Mouse (Mus musculus) intestine, embryonic 14.5 days (tissue): ENCODE measurements around the gene Prrt1. TPM values are rescaled to one million over a fixed set of nuclear protein-coding genes. Genes with fewer than 3 reads are reported as not detected.
A peak's percentile ranks its signal among the peaks of the same experiment; 100 is the strongest.

ENCODE experiments used
- ATAC-seq: fragments of 200-750 bp; cut with Nextera tagmentation; replicated peaks from 2 replicates; pipeline ENCODE4 v1.8.0; 2017; ENCODE audit warnings: low read depth, moderate number of reproducible peaks, moderate TSS enrichment, moderate library complexity; ENCODE audit not compliant: low FRiP score, low TSS enrichment
- DNase-seq: peaks from one replicate; pipeline ENCODE4 v3.0.0-alpha.2; 2018; ENCODE audit warnings: low spot score
- H3K27ac ChIP-seq: fragments of 300-500 bp; sonication (generic); 2 replicates; pipeline ENCODE4 v1.5.1; 2014; ENCODE audit warnings: low read depth, mild to moderate bottlenecking, control low read depth
- H3K27me3 ChIP-seq: fragments of 300-500 bp; sonication (generic); replicated peaks from 2 replicates; pipeline ENCODE4 v1.6.1; 2014; ENCODE audit warnings: low read length, control low read depth; ENCODE audit not compliant: control insufficient read depth, insufficient read depth
- H3K36me3 ChIP-seq: fragments of 300-500 bp; sonication (generic); 2 replicates; pipeline ENCODE4 v1.6.1; 2014; ENCODE audit warnings: low read length, control low read depth; ENCODE audit not compliant: control insufficient read depth, insufficient read depth
- H3K4me1 ChIP-seq: fragments of 300-500 bp; sonication (generic); replicated peaks from 2 replicates; pipeline ENCODE4 v1.6.1; 2014; ENCODE audit warnings: low read length, control low read depth, mixed read lengths; ENCODE audit not compliant: control insufficient read depth, insufficient read depth
- H3K4me2 ChIP-seq: fragments of 300-500 bp; sonication (generic); 2 replicates; pipeline ENCODE4 v1.6.1; 2014; ENCODE audit warnings: low read length
- H3K4me3 ChIP-seq: fragments of 300-500 bp; sonication (generic); 2 replicates; pipeline ENCODE4 v1.5.1; 2014; ENCODE audit warnings: low read depth, low read length, control low read depth, mixed read lengths
- H3K9ac ChIP-seq: fragments of 300-500 bp; sonication (generic); 2 replicates; pipeline ENCODE4 v1.6.1; 2014; ENCODE audit warnings: mild to moderate bottlenecking, low read length
- H3K9me3 ChIP-seq: fragments of 300-500 bp; sonication (generic); 2 replicates; pipeline ENCODE4 v1.6.1; 2016; ENCODE audit warnings: low read length, control low read depth; ENCODE audit not compliant: control insufficient read depth
- WGBS: fragments of 180-500 bp; shearing (Covaris S2); extraction: QIAGEN DNeasy Blood & Tissue Kit; methylation state at CpG from one replicate; pipeline ENCODE4 v1.1.7; 2014; 5-methylcytosine and 5-hydroxymethylcytosine counted together
- polyA plus RNA-seq: library from polyadenylated mRNA; unstranded; fragments of >200 nt; fragmentation: Nextera tagmentation; extraction: Ambion mirVana; gene quantifications from 2 replicates; pipeline ENCODE4 v1.2.1, GENCODE M21; 2014

Prrt1 gene
- polyA plus RNA-seq, 1 experiment from 2014 or later = 0.53 TPM

- Histone ChIP-seq H3K4me3 (peak overlapping the region; percentile 74), H3K9ac (peak overlapping the region; percentile 88), H3K27me3 (no peaks in the 10 kb centered on the region), H3K36me3 (no peaks in the 10 kb centered on the region), H3K4me1 (peaks cover 47% of the 10 kb centered on the region), H3K9me3 (no peaks in the 10 kb centered on the region), H3K4me2 (peak overlapping the region; percentile 78), H3K27ac (peak overlapping the region; percentile 96)
- ATAC-seq (no peak), DNase-seq (no peak)
- WGBS = 3% methylated on average over 19 of the region's 19 CpGs
These were observed 41.5 kb upstream of the Prrt1 start for GRCm38 (mm10) chr17:34587814-34588213.

- no peaks in the 10 kb centered on the region for H3K27me3 ChIP-seq
- ATAC-seq = no peak
- H3K36me3 ChIP-seq = no peaks in the 10 kb centered on the region
- H3K4me2 ChIP-seq = peak overlapping the region; percentile 31; the same call in 1 of the 2 replicates
- no peak overlapping the region for H3K4me3 ChIP-seq
- no peak for DNase-seq
- no peak overlapping the region for H3K27ac ChIP-seq
- peaks cover 48% of the 10 kb centered on the region for H3K4me1 ChIP-seq
- 64% methylated on average over 3 of the region's 3 CpGs for WGBS
- no peak overlapping the region for H3K9ac ChIP-seq
- no peaks in the 10 kb centered on the region for H3K9me3 ChIP-seq
These were observed 40.6 kb upstream of the Prrt1 start for GRCm38 (mm10) chr17:34588767-34589166.

- WGBS = 50% methylated on average over 7 of the region's 7 CpGs
- H3K36me3 ChIP-seq = no peaks in the 10 kb centered on the region; the same call in 1 of the 2 replicates
- H3K4me2 ChIP-seq = peak overlapping the region; percentile 31
- peak overlapping the region; percentile 95 for H3K27ac ChIP-seq
- ATAC-seq (no peak), DNase-seq (no peak)
- no peaks in the 10 kb centered on the region for H3K9me3 ChIP-seq
- H3K4me3 ChIP-seq = no peak overlapping the region
- no peak overlapping the region for H3K9ac ChIP-seq
- H3K4me1 ChIP-seq = peaks cover 52% of the 10 kb centered on the region
- no peaks in the 10 kb centered on the region for H3K27me3 ChIP-seq
These were observed 40.1 kb upstream of the Prrt1 start for GRCm38 (mm10) chr17:34589206-34589605.

GRCm38 (mm10) chr17:34589681-34590101 lies 39.6 kb upstream of the Prrt1 start, which contains the start of gene Gpsm3:
Gene Gpsm3, plus strand, starts transcription at chr17:34589806.
- Histone ChIP-seq H3K9me3 (no peaks in the 10 kb centered on the region), H3K4me2 (peak within 1 kb of the TSS; percentile 31), H3K27ac (peak within 1 kb of the TSS; percentile 95), H3K36me3 (peaks cover 5% of the 10 kb centered on the region), H3K9ac (no peak within 1 kb of the TSS), H3K4me3 (no peak within 1 kb of the TSS), H3K27me3 (no peaks in the 10 kb centered on the region), H3K4me1 (peaks cover 57% of the 10 kb centered on the region)
- ATAC-seq = no peak
- DNase-seq = no peak
- WGBS = 15% methylated on average over 7 of the region's 7 CpGs

- DNase-seq (no peak), ATAC-seq (no peak)
- peak overlapping the region; percentile 95 for H3K27ac ChIP-seq
- 61% methylated on average over 15 of the region's 15 CpGs for WGBS
- peaks cover 12% of the 10 kb centered on the region for H3K36me3 ChIP-seq
- H3K9ac ChIP-seq = no peak overlapping the region
- no peaks in the 10 kb centered on the region for H3K27me3 ChIP-seq
- peaks cover 60% of the 10 kb centered on the region for H3K4me1 ChIP-seq
- no peak overlapping the region for H3K4me3 ChIP-seq
- H3K9me3 ChIP-seq = no peaks in the 10 kb centered on the region
- peak overlapping the region; percentile 98 for H3K4me2 ChIP-seq
These were observed 39.0 kb upstream of the Prrt1 start for GRCm38 (mm10) chr17:34590154-34590987.

GRCm38 (mm10) chr17:34591029-34591993 lies 38.0 kb upstream of the Prrt1 start, which contains the start of gene Pbx2:
Gene Pbx2, plus strand, starts transcription at chr17:34591266.
- Histone ChIP-seq H3K9ac (peak within 1 kb of the TSS; percentile 91), H3K27ac (peak within 1 kb of the TSS; percentile 95), H3K36me3 (peaks cover 21% of the 10 kb centered on the region), H3K4me1 (peaks cover 54% of the 10 kb centered on the region), H3K9me3 (no peaks in the 10 kb centered on the region), H3K4me3 (peak within 1 kb of the TSS; percentile 83), H3K4me2 (peak within 1 kb of the TSS; percentile 98), H3K27me3 (no peaks in the 10 kb centered on the region)
- WGBS = 5% methylated on average over 21 of the region's 21 CpGs
- DNase-seq = peak; percentile 81
- ATAC-seq = peak; percentile 10; the same call in 1 of the 2 replicates

- H3K4me2 ChIP-seq = peak overlapping the region; percentile 98
- peaks cover 52% of the 10 kb centered on the region for H3K4me1 ChIP-seq
- peak overlapping the region; percentile 83 for H3K4me3 ChIP-seq
- peak; percentile 24; the same call in 1 of the 2 replicates for ATAC-seq
- no peaks in the 10 kb centered on the region for H3K27me3 ChIP-seq
- peaks cover 24% of the 10 kb centered on the region for H3K36me3 ChIP-seq
- H3K9me3 ChIP-seq = no peaks in the 10 kb centered on the region
- peak overlapping the region; percentile 95 for H3K27ac ChIP-seq
- WGBS = 0% methylated on average over 26 of the region's 35 CpGs
- DNase-seq = peak; percentile 92
- H3K9ac ChIP-seq = peak overlapping the region; percentile 91
These were observed 37.3 kb upstream of the Prrt1 start for GRCm38 (mm10) chr17:34591994-34592375.
